Mouse (Mus musculus) c-Kit-negative CD71-positive TER-119-positive erythroid progenitor cells, embryonic 14.5 days (primary cell): ENCODE measurements around the gene Col4a3.

Experiments
- DNase-seq: peaks from one replicate; pipeline ENCODE4 v3.0.0-alpha.2; 2013; ENCODE audit warnings: low read depth, low spot score

Gene Col4a3

DNA sequence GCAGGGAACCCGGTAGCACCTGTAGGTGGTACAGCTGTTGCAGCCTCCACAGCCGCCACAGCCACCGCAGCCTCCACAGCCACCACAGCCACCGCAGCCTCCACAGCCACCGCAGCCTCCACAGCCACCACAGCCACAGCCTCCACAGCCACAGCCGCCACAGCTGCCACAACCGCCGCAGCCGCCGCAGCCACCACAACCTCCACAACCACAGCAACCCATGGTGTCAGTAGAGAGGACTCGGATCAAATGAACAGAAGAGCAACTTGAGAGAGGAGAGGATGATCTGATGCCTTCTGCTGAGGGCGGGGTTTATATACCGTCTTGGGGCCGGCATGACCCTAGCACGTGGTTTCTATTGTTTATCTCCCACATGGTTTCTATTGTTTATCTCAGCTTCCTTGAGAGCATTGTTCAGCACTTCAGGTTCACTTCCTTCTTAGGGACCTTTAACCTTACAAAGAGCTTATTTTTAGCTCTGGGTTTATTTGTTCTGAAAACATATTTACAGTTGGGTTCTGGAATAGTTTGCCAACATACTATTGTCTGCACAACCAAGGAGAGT is 184.4 kb downstream of the Col4a3 start, which contains the start of gene Gm47791:
TSS of gene Gm47791 (minus strand) at position 222 of the 565 bp plus-strand sequence.
- no peak for DNase-seq
